Mouse (Mus musculus) testis, adult 10 weeks (tissue): ENCODE data around the gene Ifna9. TPM values are rescaled to one million over a fixed set of nuclear protein-coding genes. Genes with fewer than 3 reads are reported as not detected.

Experiments
- polyA plus RNA-seq: library from polyadenylated mRNA; stranded (reverse); fragments of 350-450 nt; fragmentation: Illumina TruSeq; extraction: RNeasy Lipid Tissue Mini Kit (QIAGEN cat#74804); gene quantifications from one replicate; pipeline ENCODE4 v1.2.3, GENCODE M21; 2014; ENCODE audit warnings: low read depth, low replicate concordance

Gene Ifna9
- not detected for polyA plus RNA-seq

GRCm38 (mm10) chr4:88592285-88592684 is at the start of gene Ifna9:
Ifna9 (minus strand) TSS chr4:88592385.

GRCm38 (mm10) chr4:88634311-88634710 is 42.1 kb upstream of the Ifna9 start, which contains the start of gene C87499:
C87499 (minus strand) TSS chr4:88634411.

GRCm38 (mm10) chr4:88603276-88603675 is 11.1 kb upstream of the Ifna9 start, which contains the start of gene Ifna12:
Ifna12 (minus strand) TSS chr4:88603376.

GRCm38 (mm10) chr4:88571698-88572097 is 20.5 kb downstream of the Ifna9 start, which contains the start of gene Ifna14:
Ifna14 (minus strand) TSS chr4:88571798.

GRCm38 (mm10) chr4:88558145-88558544 is 34.0 kb downstream of the Ifna9 start, which contains the start of gene Ifna15:
Ifna15 (minus strand) TSS chr4:88558245.

Other genes with a start within 250 kb of the Ifna9 start
- gene Hacd4, start 153.5 kb downstream of the Ifna9 start, polyA plus RNA-seq = 2.4 TPM
- not detected for gene Ifnb1, start 69.6 kb downstream of the Ifna9 start, polyA plus RNA-seq
- gene Ifna15, start 34.1 kb downstream of the Ifna9 start, polyA plus RNA-seq = not detected
- gene Ifna14, start 20.6 kb downstream of the Ifna9 start, polyA plus RNA-seq = not detected
- gene Ifna12, start 11.0 kb upstream of the Ifna9 start, polyA plus RNA-seq = not detected
- gene C87499, start 42.0 kb upstream of the Ifna9 start, polyA plus RNA-seq = not detected
- gene Ifna13, start 52.1 kb upstream of the Ifna9 start, polyA plus RNA-seq = not detected
- not detected for gene Ifna16, start 84.5 kb upstream of the Ifna9 start, polyA plus RNA-seq
- not detected for gene Ifna2, start 91.5 kb upstream of the Ifna9 start, polyA plus RNA-seq
- not detected for gene Ifnab, start 99.0 kb upstream of the Ifna9 start, polyA plus RNA-seq
- not detected for gene Gm26566, start 129.4 kb upstream of the Ifna9 start, polyA plus RNA-seq
- gene Klhl9, start 130.1 kb upstream of the Ifna9 start, polyA plus RNA-seq = 41.4 TPM
- not detected for gene Gm13271, start 162.5 kb upstream of the Ifna9 start, polyA plus RNA-seq
- not detected for gene Gm13283, start 167.7 kb upstream of the Ifna9 start, polyA plus RNA-seq
- not detected for gene Gm13290, start 181.4 kb upstream of the Ifna9 start, polyA plus RNA-seq
- not detected for gene Gm13289, start 184.5 kb upstream of the Ifna9 start, polyA plus RNA-seq
- not detected for gene Gm13272, start 187.5 kb upstream of the Ifna9 start, polyA plus RNA-seq
- gene Ifnz, start 189.7 kb upstream of the Ifna9 start, polyA plus RNA-seq = not detected
- not detected for gene Gm13276, start 193.3 kb upstream of the Ifna9 start, polyA plus RNA-seq
- not detected for gene Gm13277, start 196.2 kb upstream of the Ifna9 start, polyA plus RNA-seq
- gene Gm13278, start 199.2 kb upstream of the Ifna9 start, polyA plus RNA-seq = not detected
- not detected for gene Gm13275, start 202.1 kb upstream of the Ifna9 start, polyA plus RNA-seq
- not detected for gene Gm13279, start 205.0 kb upstream of the Ifna9 start, polyA plus RNA-seq
- not detected for gene Gm13285, start 207.3 kb upstream of the Ifna9 start, polyA plus RNA-seq
- gene Gm13287, start 210.9 kb upstream of the Ifna9 start, polyA plus RNA-seq = not detected
- gene Gm13288, start 213.1 kb upstream of the Ifna9 start, polyA plus RNA-seq = not detected
- gene Ifna7, start 223.8 kb upstream of the Ifna9 start, polyA plus RNA-seq = not detected
- gene Ifna11, start 227.6 kb upstream of the Ifna9 start, polyA plus RNA-seq = not detected
- not detected for gene Ifna6, start 235.0 kb upstream of the Ifna9 start, polyA plus RNA-seq
- gene Ifna5, start 243.1 kb upstream of the Ifna9 start, polyA plus RNA-seq = not detected
- not detected for gene Ifna4, start 249.5 kb upstream of the Ifna9 start, polyA plus RNA-seq